Mouse (Mus musculus): ENCODE data around the gene Fus. TPM values are rescaled to one million over a fixed set of nuclear protein-coding genes. Genes with fewer than 3 reads are reported as not detected.

Fus gene
- 10 to 100 TPM; 76.2 to 78.4 TPM for total RNA-seq (2021)
- long read RNA-seq, experiment 1, full-length matches to known transcripts = 5 of 44 reads
- long read RNA-seq, experiment 1, partial matches to known transcripts = 14 of 44 reads
- long read RNA-seq, experiment 1, other reads (novel, unspliced or antisense) = 25 of 44 reads
- long read RNA-seq, experiment 2, full-length matches to known transcripts = 4 of 30 reads
- long read RNA-seq, experiment 2, partial matches to known transcripts = 25 of 30 reads
- long read RNA-seq, experiment 2, other reads (novel, unspliced or antisense) = 1 of 30 reads

GRCm38 (mm10) chr7:127967004-127967921 is at the start of gene Fus:
TSS of gene Fus (plus strand) at chr7:127967457.
- peak; percentile 91 for DNase-seq

- DNase-seq = no peak
Measured at GRCm38 (mm10) chr7:127918203-127918602, 49.1 kb upstream of the Fus start.

- no peak for DNase-seq
Measured at GRCm38 (mm10) chr7:127919290-127919689, 48.0 kb upstream of the Fus start.

GRCm38 (mm10) chr7:127921516-127921915 is 45.7 kb upstream of the Fus start:
- no peak for DNase-seq

- DNase-seq = no peak
Measured at GRCm38 (mm10) chr7:127922451-127923275, 44.6 kb upstream of the Fus start.

- DNase-seq = no peak
Measured at GRCm38 (mm10) chr7:127923714-127924113, 43.5 kb upstream of the Fus start.

GRCm38 (mm10) chr7:127925252-127925651 is 42.0 kb upstream of the Fus start:
- DNase-seq = no peak

GRCm38 (mm10) chr7:127926066-127926465 is 41.2 kb upstream of the Fus start:
- no peak for DNase-seq

GRCm38 (mm10) chr7:127926846-127927245 is 40.4 kb upstream of the Fus start:
- no peak for DNase-seq

- no peak for DNase-seq
Measured at GRCm38 (mm10) chr7:127927726-127928125, 39.5 kb upstream of the Fus start.

- no peak for DNase-seq
Measured at GRCm38 (mm10) chr7:127928596-127928995, 38.7 kb upstream of the Fus start.

- no peak for DNase-seq
Measured at GRCm38 (mm10) chr7:127929923-127930322, 37.3 kb upstream of the Fus start, which contains the start of gene Prss8. TSS of gene Prss8 (minus strand) at chr7:127930104.

GRCm38 (mm10) chr7:127930636-127931035 is 36.6 kb upstream of the Fus start:
- no peak for DNase-seq

GRCm38 (mm10) chr7:127931351-127932135 is 35.7 kb upstream of the Fus start:
- no peak for DNase-seq

GRCm38 (mm10) chr7:127932273-127933031 is 34.8 kb upstream of the Fus start:
- no peak for DNase-seq

GRCm38 (mm10) chr7:127934075-127934474 is 33.2 kb upstream of the Fus start:
- DNase-seq = no peak

- DNase-seq = peak; percentile 96
Measured at GRCm38 (mm10) chr7:127935028-127935722, 32.1 kb upstream of the Fus start.

- DNase-seq = no peak
Measured at GRCm38 (mm10) chr7:127935748-127936159, 31.5 kb upstream of the Fus start.

- no peak for DNase-seq
Measured at GRCm38 (mm10) chr7:127936216-127936884, 30.9 kb upstream of the Fus start.

Measured in gastrocnemius, postnatal 25 days (tissue).